Mouse (Mus musculus) embryonic stem cell, embryonic (primary cell): ENCODE results near the gene Ttc26.

Experiments
- CTCF ChIA-PET, 4 experiments: fragments of 300-600 bp in 2 of 4; fragments of 350-600 bp in 2 of 4; sonication (Branson Sonifier 250); formaldehyde crosslinking; loops; one replicate each; lab custom pipeline; 2022; ENCODE audit warnings: inconsistent platforms in 2 of 4; lab: Charles Lee
- POLR2A ChIA-PET, 4 experiments: fragments of 300-600 bp in 2 of 4; fragments of 350-600 bp in 2 of 4; sonication (Branson Sonifier 250); formaldehyde crosslinking; loops; one replicate each; lab custom pipeline; 2022; ENCODE audit warnings: antibody characterized with exemption in 4 of 4, inconsistent platforms in 1 of 4; lab: Charles Lee

Gene Ttc26

GRCm38 (mm10) chr6:38363370-38363769, 17.9 kb upstream of the Ttc26 start:
- ChIA-PET CTCF (interaction anchor here in 1 of 4 experiments (0.7 to 1.8 kb wide), 3 partner anchors 24 to 49 kb away, joined by 3 to 7 read pairs (median 3); no protein-coding TSS in a partner anchor), POLR2A (interaction anchor here in 3 of 4 experiments (0.6 to 4.9 kb wide), 17 partner anchors 8 to 228 kb away, joined by 3 to 38 read pairs (median 5); partner anchors contain the start of genes Ttc26 (in 3 of the 3), Zc3hav1 (in 3 of the 3) and Luc7l2 (in 1 of the 3))

GRCm38 (mm10) chr6:38364121-38364520, 17.1 kb upstream of the Ttc26 start:
- ChIA-PET POLR2A (interaction anchor here in 3 of 4 experiments (0.7 to 4.9 kb wide), 16 partner anchors 9 to 569 kb away, joined by 3 to 38 read pairs (median 4); partner anchors contain the start of genes Zc3hav1 (in 3 of the 3), Ttc26 (in 2 of the 3) and Luc7l2 (in 1 of the 3)), CTCF (interaction anchor here in 1 of 4 experiments (1.3 to 1.8 kb wide), 2 partner anchors 24 to 29 kb away, joined by 3 to 7 read pairs; no protein-coding TSS in a partner anchor)

- POLR2A ChIA-PET, result interaction anchor here in 2 of 4 experiments (1.9 to 2.1 kb wide), 2 partner anchors 11 kb away, joined by 8 to 11 read pairs; partner anchors contain the start of gene Ttc26 (in 2 of the 2)
These were observed 11.3 kb upstream of the Ttc26 start for GRCm38 (mm10) chr6:38369945-38370344.

GRCm38 (mm10) chr6:38374271-38374670, 7.0 kb upstream of the Ttc26 start:
- ChIA-PET CTCF (interaction anchor here in 1 of 4 experiments (0.8 kb wide), 1 partner anchor 22 kb away, joined by 4 read pairs; no protein-coding TSS in a partner anchor), POLR2A (interaction anchor here in 2 of 4 experiments (0.5 to 3.2 kb wide), 4 partner anchors 12 to 177 kb away, joined by 4 to 10 read pairs (median 6); partner anchors contain the start of genes Luc7l2 (in 1 of the 2) and Zc3hav1 (in 1 of the 2))

More at GRCm38 (mm10) chr6:38369945-38370344, 11.3 kb upstream of the Ttc26 start:
- CTCF ChIA-PET, result interaction anchor here in 1 of 4 experiments (0.5 to 0.6 kb wide), 2 partner anchors 10 to 158 kb away, joined by 3 to 4 read pairs; no protein-coding TSS in a partner anchor

GRCm38 (mm10) chr6:38380764-38381128, 523 bp upstream of the Ttc26 start:
- ChIA-PET POLR2A (interaction anchor here (0.5 to 4.9 kb wide), 51 partner anchors 10 to 1067 kb away, joined by 3 to 32 read pairs (median 5); partner anchors contain the start of genes Fmc1 (in 3 of the 4), Luc7l2 (in 3 of the 4), Ubn2 (in 2 of the 4) and Creb3l2 (in 1 of the 4)), CTCF (interaction anchor here in 3 of 4 experiments (0.6 to 1.5 kb wide), 6 partner anchors 9 to 310 kb away, joined by 3 to 10 read pairs (median 4); partner anchors contain the start of gene Fmc1 (in 1 of the 3))

- CTCF ChIA-PET, result interaction anchor here in 2 of 4 experiments (0.5 to 2.0 kb wide), 4 partner anchors 9 to 879 kb away, joined by 3 to 6 read pairs (median 4); partner anchors contain the start of gene Ttc26 (in 1 of the 2)
- POLR2A ChIA-PET, result interaction anchor here in 2 of 4 experiments (0.9 to 2.7 kb wide), 5 partner anchors 8 to 161 kb away, joined by 3 to 9 read pairs (median 4); partner anchors contain the start of genes Luc7l2 (in 1 of the 2), Ttc26 (in 1 of the 2) and Zc3hav1l (in 1 of the 2)
These were observed 8.4 kb downstream of the Ttc26 start for GRCm38 (mm10) chr6:38389671-38390070.

- POLR2A ChIA-PET, result interaction anchor here in 2 of 4 experiments (0.6 to 3.3 kb wide), 16 partner anchors 9 to 1090 kb away, joined by 3 to 31 read pairs (median 4); partner anchors contain the start of genes Fmc1 (in 2 of the 2), Luc7l2 (in 1 of the 2) and Ttc26 (in 1 of the 2)
- CTCF ChIA-PET, result interaction anchor here in 1 of 4 experiments (0.7 kb wide), 1 partner anchor 30 kb away, joined by 3 read pairs; no protein-coding TSS in a partner anchor
These were observed 51.2 kb downstream of the Ttc26 start for GRCm38 (mm10) chr6:38432457-38432856.

GRCm38 (mm10) chr6:38433261-38434033, 52.2 kb downstream of the Ttc26 start, which contains the start of gene Ubn2:
Gene Ubn2 (plus strand): TSS chr6:38433950.
- POLR2A ChIA-PET, result interaction anchor here in 3 of 4 experiments (0.6 to 3.3 kb wide), 36 partner anchors 9 to 1554 kb away, joined by 3 to 31 read pairs (median 4); partner anchors contain the start of genes Luc7l2 (in 3 of the 3), Fmc1 (in 2 of the 3) and Ttc26 (in 2 of the 3)
- CTCF ChIA-PET, result interaction anchor here in 1 of 4 experiments (0.7 kb wide), 1 partner anchor 215 kb away, joined by 3 read pairs; no protein-coding TSS in a partner anchor

- ChIA-PET CTCF (interaction anchor here in 2 of 4 experiments (0.9 to 1.0 kb wide), 2 partner anchors 114 to 302 kb away, joined by 3 to 4 read pairs; no protein-coding TSS in a partner anchor), POLR2A (interaction anchor here in 3 of 4 experiments (0.6 to 3.3 kb wide), 47 partner anchors 8 to 1555 kb away, joined by 3 to 31 read pairs (median 3); partner anchors contain the start of genes Luc7l2 (in 3 of the 3), Ttc26 (in 3 of the 3) and Fmc1 (in 2 of the 3))
These were observed 53.1 kb downstream of the Ttc26 start for GRCm38 (mm10) chr6:38434055-38435023.

- ChIA-PET CTCF (no interaction called here), POLR2A (no interaction called here)
These were observed 62.6 kb downstream of the Ttc26 start for GRCm38 (mm10) chr6:38443842-38444241.

GRCm38 (mm10) chr6:38448295-38448694, 67.0 kb downstream of the Ttc26 start:
- POLR2A ChIA-PET, result interaction anchor here in 2 of 4 experiments (0.7 to 1.6 kb wide), 3 partner anchors 16 to 44 kb away, joined by 3 read pairs; no protein-coding TSS in a partner anchor

GRCm38 (mm10) chr6:38453049-38453448, 71.8 kb downstream of the Ttc26 start:
- CTCF ChIA-PET, result no interaction called here
- POLR2A ChIA-PET, result interaction anchor here in 1 of 4 experiments (1.7 kb wide), 1 partner anchor 20 kb away, joined by 3 read pairs; the partner anchor contains the start of gene Ubn2

More at GRCm38 (mm10) chr6:38448295-38448694, 67.0 kb downstream of the Ttc26 start:
- CTCF ChIA-PET, result interaction anchor here in 1 of 4 experiments (1.3 kb wide), 1 partner anchor 44 kb away, joined by 6 read pairs; no protein-coding TSS in a partner anchor

GRCm38 (mm10) chr6:38456425-38456824, 75.2 kb downstream of the Ttc26 start:
- ChIA-PET POLR2A (interaction anchor here in 2 of 4 experiments (0.6 to 1.5 kb wide), 5 partner anchors 8 to 251 kb away, joined by 3 to 5 read pairs (median 3); no protein-coding TSS in a partner anchor), CTCF (interaction anchor here in 1 of 4 experiments (0.6 kb wide), 1 partner anchor 827 kb away, joined by 3 read pairs; no protein-coding TSS in a partner anchor)

GRCm38 (mm10) chr6:38458075-38458474, 76.8 kb downstream of the Ttc26 start:
- ChIA-PET POLR2A (no interaction called here), CTCF (no interaction called here)

GRCm38 (mm10) chr6:38469591-38469990, 88.3 kb downstream of the Ttc26 start:
- ChIA-PET CTCF (no interaction called here), POLR2A (interaction anchor here in 1 of 4 experiments (1.5 kb wide), 1 partner anchor 21 kb away, joined by 3 read pairs; no protein-coding TSS in a partner anchor)
